Mouse (Mus musculus): Measurements from ENCODE around the gene Lrfn4. TPM values are rescaled to one million over a fixed set of nuclear protein-coding genes. Genes with fewer than 3 reads are reported as not detected.

Lrfn4 gene
- polyA plus RNA-seq, 1 experiment from 2014 or later, result 10.0 TPM

- no peak overlapping the region for H3K9ac ChIP-seq
- ATAC-seq (ENCODE audit: insufficient read depth) (no peak), DNase-seq (peak; percentile 20)
- H3K27ac ChIP-seq (ENCODE audit: low read depth), result peak overlapping the region; percentile 27; the same call in 1 of the 2 replicates
- H3K27me3 ChIP-seq (ENCODE audit: insufficient read depth, low read length), result no peaks in the 10 kb centered on the region
- no peak for TF ChIP-seq CTCF (IDR thresholded peaks at IDR 0.05; ENCODE audit: low read depth)
- H3K4me3 ChIP-seq (ENCODE audit: low read depth, low read length), result no peak overlapping the region
- H3K4me2 ChIP-seq, result no peak overlapping the region
- H3K9me3 ChIP-seq (ENCODE audit: low read depth, low read length), result no peaks in the 10 kb centered on the region
- no peaks in the 10 kb centered on the region for H3K36me3 ChIP-seq (ENCODE audit: insufficient read depth)
- WGBS, result 65% methylated on average over 17 of the region's 17 CpGs
- 0 out of 2 replicates have a peak, but pooled peaks cover 4% of the 10 kb centered on the region for H3K4me1 ChIP-seq (ENCODE audit: insufficient read depth)
These were observed 45.9 kb downstream of the Lrfn4 start for GRCm38 (mm10) chr19:4569356-4570236.

DNA sequence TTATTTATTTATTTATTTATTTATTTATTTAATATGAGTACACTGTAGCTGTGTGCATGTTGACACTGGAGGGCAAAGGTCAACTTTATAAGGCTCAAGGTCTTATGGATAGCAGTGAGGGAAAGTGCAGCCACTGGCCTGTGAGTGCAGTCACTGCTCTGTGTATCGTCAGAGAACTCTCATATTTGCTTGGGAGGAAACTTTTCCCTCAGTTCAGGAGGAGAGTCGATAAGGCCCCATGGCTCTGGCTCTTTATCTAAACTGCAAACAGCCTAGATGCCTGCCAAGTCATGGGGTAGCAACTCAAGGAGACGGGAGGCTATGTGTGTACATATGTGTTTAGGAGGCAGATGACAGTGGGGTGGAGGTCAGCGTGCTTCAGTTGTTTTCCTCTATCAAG is 46.6 kb downstream of the Lrfn4 start:
- Histone ChIP-seq H3K4me2 (no peak overlapping the region), H3K9me3 (ENCODE audit: low read depth, low read length) (no peaks in the 10 kb centered on the region), H3K36me3 (ENCODE audit: insufficient read depth) (no peaks in the 10 kb centered on the region), H3K27me3 (ENCODE audit: insufficient read depth, low read length) (no peaks in the 10 kb centered on the region), H3K9ac (no peak overlapping the region), H3K4me3 (ENCODE audit: low read depth, low read length) (no peak overlapping the region), H3K4me1 (ENCODE audit: insufficient read depth) (0 out of 2 replicates have a peak, but pooled peaks cover 4% of the 10 kb centered on the region), H3K27ac (ENCODE audit: low read depth) (no peak overlapping the region; the same call in 1 of the 2 replicates)
- TF ChIP-seq CTCF (IDR thresholded peaks at IDR 0.05; ENCODE audit: low read depth), result no peak
- 38% methylated on average over 4 of the region's 4 CpGs for WGBS
- ATAC-seq (ENCODE audit: insufficient read depth) (no peak), DNase-seq (peak; percentile 16)

- 58% methylated on average over 2 of the region's 2 CpGs for whole genome bisulfite sequencing
- Histone ChIP-seq H3K4me3 (ENCODE audit: low read depth, low read length) (no peak overlapping the region), H3K4me2 (no peak overlapping the region), H3K4me1 (ENCODE audit: insufficient read depth) (0 out of 2 replicates have a peak, but pooled peaks cover 4% of the 10 kb centered on the region), H3K9me3 (ENCODE audit: low read depth, low read length) (no peaks in the 10 kb centered on the region), H3K36me3 (ENCODE audit: insufficient read depth) (no peaks in the 10 kb centered on the region), H3K9ac (no peak overlapping the region), H3K27ac (ENCODE audit: low read depth) (no peak overlapping the region), H3K27me3 (ENCODE audit: insufficient read depth, low read length) (no peaks in the 10 kb centered on the region)
- no peak for ATAC-seq (ENCODE audit: insufficient read depth)
- no peak for DNase-seq
- no peak for TF ChIP-seq CTCF (IDR thresholded peaks at IDR 0.05; ENCODE audit: low read depth)
These were observed 47.8 kb downstream of the Lrfn4 start for GRCm38 (mm10) chr19:4567665-4568064.

- no peak for DNase-seq
- 75% methylated on average over 2 of the region's 2 CpGs for WGBS
- no peak overlapping the region for H3K27ac ChIP-seq (ENCODE audit: low read depth)
These were observed 48.6 kb downstream of the Lrfn4 start for GRCm38 (mm10) chr19:4566880-4567279.

GRCm38 (mm10) chr19:4565678-4566077 is 49.8 kb downstream of the Lrfn4 start:
- no peak overlapping the region for H3K9ac ChIP-seq
- no peak overlapping the region for H3K4me3 ChIP-seq (ENCODE audit: low read depth, low read length)
- H3K27me3 ChIP-seq (ENCODE audit: insufficient read depth, low read length), result no peaks in the 10 kb centered on the region
- TF ChIP-seq CTCF (IDR thresholded peaks at IDR 0.05; ENCODE audit: low read depth), result no peak
- 79% methylated on average over 5 of the region's 5 CpGs for WGBS
- no peaks in the 10 kb centered on the region for H3K36me3 ChIP-seq (ENCODE audit: insufficient read depth)
- H3K4me2 ChIP-seq, result no peak overlapping the region
- H3K4me1 ChIP-seq (ENCODE audit: insufficient read depth), result 0 out of 2 replicates have a peak, but pooled peaks cover 4% of the 10 kb centered on the region
- DNase-seq, result no peak
- no peaks in the 10 kb centered on the region for H3K9me3 ChIP-seq (ENCODE audit: low read depth, low read length)
- no peak for ATAC-seq (ENCODE audit: insufficient read depth)
- H3K27ac ChIP-seq (ENCODE audit: low read depth), result no peak overlapping the region

More at GRCm38 (mm10) chr19:4566880-4567279, 48.6 kb downstream of the Lrfn4 start:
- Histone ChIP-seq H3K4me1 (ENCODE audit: insufficient read depth) (0 out of 2 replicates have a peak, but pooled peaks cover 4% of the 10 kb centered on the region), H3K27me3 (ENCODE audit: insufficient read depth, low read length) (no peaks in the 10 kb centered on the region), H3K36me3 (ENCODE audit: insufficient read depth) (no peaks in the 10 kb centered on the region), H3K9me3 (ENCODE audit: low read depth, low read length) (no peaks in the 10 kb centered on the region), H3K9ac (no peak overlapping the region), H3K4me3 (ENCODE audit: low read depth, low read length) (no peak overlapping the region), H3K4me2 (no peak overlapping the region)
- no peak for ATAC-seq (ENCODE audit: insufficient read depth)
- TF ChIP-seq CTCF (IDR thresholded peaks at IDR 0.05; ENCODE audit: low read depth), result no peak

Small RNA genes lying within 50 kb of the gene (microRNA-seq; reads per million reads assigned to microRNA genes)
- 1.2 reads per million for gene Mir6986 (ENCODE audit: borderline number of aligned reads)

Other genes starting within 250 kb of the Lrfn4 start
- gene Kdm2a, start 217.4 kb downstream of the Lrfn4 start, polyA plus RNA-seq (2014; fragmentation: Nextera tagmentation; extraction: Ambion mirVana), result 56.2 and 63.1 TPM in 2 replicates
- 33.7 and 46.0 TPM in 2 replicates for gene Rhod, start 176.2 kb downstream of the Lrfn4 start, polyA plus RNA-seq (2014; fragmentation: Nextera tagmentation; extraction: Ambion mirVana)
- gene Syt12, start 138.2 kb downstream of the Lrfn4 start, polyA plus RNA-seq (2014; fragmentation: Nextera tagmentation; extraction: Ambion mirVana), result 1.3 and 1.8 TPM in 2 replicates
- not detected in 2 replicates for gene 2010003K11Rik, start 117.1 kb downstream of the Lrfn4 start, polyA plus RNA-seq (2014; fragmentation: Nextera tagmentation; extraction: Ambion mirVana)
- 12.7 and 14.0 TPM in 2 replicates for gene Pcx, start 105.2 kb downstream of the Lrfn4 start, polyA plus RNA-seq (2014; fragmentation: Nextera tagmentation; extraction: Ambion mirVana)
- 72.6 and 74.7 TPM in 2 replicates for gene Rce1, start 10.0 kb upstream of the Lrfn4 start, polyA plus RNA-seq (2014; fragmentation: Nextera tagmentation; extraction: Ambion mirVana)
- gene Gm960, start 83.0 kb upstream of the Lrfn4 start, polyA plus RNA-seq (2014; fragmentation: Nextera tagmentation; extraction: Ambion mirVana), result 2.3 and 2.9 TPM in 2 replicates
- gene Sptbn2, start 95.5 kb upstream of the Lrfn4 start, polyA plus RNA-seq (2014; fragmentation: Nextera tagmentation; extraction: Ambion mirVana), result 1.3 and 1.4 TPM in 2 replicates
- gene Rbm4b, start 140.8 kb upstream of the Lrfn4 start, polyA plus RNA-seq (2014; fragmentation: Nextera tagmentation; extraction: Ambion mirVana), result 54.4 and 65.1 TPM in 2 replicates
- gene Rbm4, start 178.2 kb upstream of the Lrfn4 start, polyA plus RNA-seq (2014; fragmentation: Nextera tagmentation; extraction: Ambion mirVana), result 62.8 and 69.6 TPM in 2 replicates
- 20.5 and 25.3 TPM in 2 replicates for gene Gm21992, start 195.9 kb upstream of the Lrfn4 start, polyA plus RNA-seq (2014; fragmentation: Nextera tagmentation; extraction: Ambion mirVana)
- gene Rbm14, start 196.0 kb upstream of the Lrfn4 start, polyA plus RNA-seq (2014; fragmentation: Nextera tagmentation; extraction: Ambion mirVana), result 95.8 and 101 TPM in 2 replicates
- 47.2 and 47.7 TPM in 2 replicates for gene Ccs, start 223.7 kb upstream of the Lrfn4 start, polyA plus RNA-seq (2014; fragmentation: Nextera tagmentation; extraction: Ambion mirVana)
- 0.05 TPM in 2 replicates for gene Ccdc87, start 223.7 kb upstream of the Lrfn4 start, polyA plus RNA-seq (2014; fragmentation: Nextera tagmentation; extraction: Ambion mirVana)
- gene Ctsf, start 239.5 kb upstream of the Lrfn4 start, polyA plus RNA-seq (2014; fragmentation: Nextera tagmentation; extraction: Ambion mirVana), result 13.8 and 17.3 TPM in 2 replicates

All from lung, embryonic 14.5 days (tissue).